Comparison of ENCODE assay signal across 9 mouse cellular contexts in genomic region chr1:187605391-187606270, GRCm38 (mm10). TPM values are rescaled to one million over a fixed set of nuclear protein-coding genes. Genes with fewer than 3 reads are reported as not detected.
DNase-seq lines count a peak whose midpoint lies in the region; ATAC-seq lines count a peak whose summit lies in the region.
"Had no signal": no experiment of that assay in that cellular context is flagged by ENCODE, and none has a peak within 500 bp of the region (broad histone marks: within the 10 kb centered on the region; RNA-seq: fewer than 3 reads in every experiment).

No protein-coding gene starts in this region.

- no peak for DNase-seq in heart, adult 9 months (ENCODE audit: low spot score in 2 of 2)
- DNase-seq in embryonic facial prominence, embryonic 10.5 days (ENCODE audit: low spot score): peak; percentile 67
- no peak for DNase-seq in gastrocnemius, postnatal 10 days
- no peak for DNase-seq in thymus, postnatal 14 days
- DNase-seq in lung, postnatal 25 days (ENCODE audit: low spot score): no peak
- DNase-seq: adrenal gland, postnatal 25 days had no signal

- H3K9me3 ChIP-seq in heart, embryonic 15.5 days (replicated peaks): no peaks in the 10 kb centered on the region
- H3K9me3 ChIP-seq in embryonic facial prominence, embryonic 10.5 days: peaks cover 5% of the 10 kb centered on the region; the same call in 1 of the 2 replicates
- H3K9me3 ChIP-seq in hindbrain, embryonic 15.5 days: no peaks in the 10 kb centered on the region
- no peaks in the 10 kb centered on the region for H3K9me3 ChIP-seq in midbrain, embryonic 16.5 days (replicated peaks; ENCODE audit: control insufficient read depth, low read length, poor library complexity, severe bottlenecking)

- H3K27me3 ChIP-seq in heart, embryonic 15.5 days: peaks cover 56% of the 10 kb centered on the region
- H3K27me3 ChIP-seq in embryonic facial prominence, embryonic 10.5 days (replicated peaks; ENCODE audit: low read depth, poor library complexity, severe bottlenecking): peaks cover 92% of the 10 kb centered on the region
- H3K27me3 ChIP-seq in hindbrain, embryonic 15.5 days: peaks cover 48% of the 10 kb centered on the region
- peaks cover 14% of the 10 kb centered on the region for H3K27me3 ChIP-seq in midbrain, embryonic 16.5 days (ENCODE audit: control insufficient read depth, insufficient read depth, low read depth, low read length)

- peaks cover 44% of the 10 kb centered on the region for H3K4me1 ChIP-seq in heart, embryonic 15.5 days (replicated peaks)
- H3K4me1 ChIP-seq in embryonic facial prominence, embryonic 10.5 days: peaks cover 66% of the 10 kb centered on the region
- peaks cover 63% of the 10 kb centered on the region for H3K4me1 ChIP-seq in hindbrain, embryonic 15.5 days (replicated peaks)
- peaks cover 37% of the 10 kb centered on the region for H3K4me1 ChIP-seq in midbrain, embryonic 16.5 days (ENCODE audit: control insufficient read depth, insufficient read depth, low read length)

- no peaks in the 10 kb centered on the region for H3K36me3 ChIP-seq in heart, embryonic 15.5 days
- H3K36me3 ChIP-seq in embryonic facial prominence, embryonic 10.5 days (replicated peaks): no peaks in the 10 kb centered on the region
- no peaks in the 10 kb centered on the region for H3K36me3 ChIP-seq in hindbrain, embryonic 15.5 days
- no peaks in the 10 kb centered on the region for H3K36me3 ChIP-seq in midbrain, embryonic 16.5 days (ENCODE audit: control insufficient read depth, insufficient read depth, low read length)

- H3K27ac ChIP-seq in heart, embryonic 15.5 days: no peak overlapping the region
- H3K27ac ChIP-seq in embryonic facial prominence, embryonic 10.5 days (replicated peaks): no peak overlapping the region
- H3K27ac ChIP-seq in hindbrain, embryonic 15.5 days (replicated peaks): no peak overlapping the region
- H3K27ac ChIP-seq in midbrain, embryonic 16.5 days (ENCODE audit: low read length): no peak overlapping the region

- H3K4me3 ChIP-seq in heart, embryonic 15.5 days: peak overlapping the region; percentile 35
- H3K4me3 ChIP-seq in embryonic facial prominence, embryonic 10.5 days: peak overlapping the region; percentile 43
- H3K4me3 ChIP-seq in hindbrain, embryonic 15.5 days: peak overlapping the region; percentile 34
- H3K4me3 ChIP-seq in midbrain, embryonic 16.5 days (ENCODE audit: low read depth, low read length): peak overlapping the region; percentile 31

- 9% methylated on average over 32 of the region's 32 CpGs for WGBS in heart, embryonic 15.5 days
- WGBS in embryonic facial prominence, embryonic 10.5 days: 1% methylated on average over 32 of the region's 32 CpGs
- 2% methylated on average over 32 of the region's 32 CpGs for WGBS in hindbrain, embryonic 15.5 days
- 3% methylated on average over 32 of the region's 32 CpGs for WGBS in midbrain, embryonic 16.5 days

- peak overlapping the region; percentile 58 for H3K4me2 ChIP-seq in heart, embryonic 15.5 days
- H3K4me2 ChIP-seq in hindbrain, embryonic 15.5 days: peak overlapping the region; percentile 83
- H3K4me2 ChIP-seq in midbrain, embryonic 16.5 days (ENCODE audit: low read length): peak overlapping the region; percentile 58

- H3K9ac ChIP-seq in heart, embryonic 15.5 days: no peak overlapping the region
- H3K9ac ChIP-seq in hindbrain, embryonic 15.5 days: peak overlapping the region; percentile 35
- peak overlapping the region; percentile 27; the same call in 1 of the 2 replicates for H3K9ac ChIP-seq in midbrain, embryonic 16.5 days (ENCODE audit: low read depth, low read length)

- no peak for ATAC-seq in heart, embryonic 15.5 days (replicated peaks; ENCODE audit: insufficient number of reproducible peaks, insufficient read depth, low FRiP score, low read depth)
- no peak for ATAC-seq in hindbrain, embryonic 15.5 days (ENCODE audit: low FRiP score, low read depth)
- ATAC-seq in midbrain, embryonic 16.5 days: 0 out of 2 replicates have a peak, but pooled peaks have one; percentile 46

RNA-seq across cellular contexts. Expression of gene Esrrg, which starts 3.0 kb away (rescaled TPM):
- 20.0 and 23.2 TPM in 2 replicates for polyA plus RNA-seq in heart, embryonic 15.5 days (2015; fragmentation: Nextera tagmentation; extraction: Ambion mirVana)
- polyA plus RNA-seq in embryonic facial prominence, embryonic 10.5 days (2016; fragmentation: Nextera tagmentation; extraction: Ambion mirVana): 1.1 and 2.5 TPM in 2 replicates
- polyA plus RNA-seq in hindbrain, embryonic 15.5 days (2015; fragmentation: Nextera tagmentation; extraction: Ambion mirVana): 33.2 and 36.6 TPM in 2 replicates
- 24.9 and 26.5 TPM in 2 replicates for polyA plus RNA-seq in midbrain, embryonic 16.5 days (2015; fragmentation: Nextera tagmentation; extraction: Ambion mirVana)
- 10 to 100 TPM; 10.6 to 11.3 TPM for total RNA-seq in gastrocnemius, postnatal 10 days (2021)
